Mouse (Mus musculus) embryonic facial prominence, embryonic 12.5 days (tissue): ENCODE results near the gene Zfp146. TPM values are rescaled to one million over a fixed set of nuclear protein-coding genes. Genes with fewer than 3 reads are reported as not detected.
A peak's percentile ranks its signal among the peaks of the same experiment; 100 is the strongest.
"Not testable (repeated sequence)": the region's sequence is repeated elsewhere in the genome, so short reads cannot be mapped to it uniquely, and the experiment has no call there.

Source experiments
- ATAC-seq: fragments of 200-750 bp; cut with Nextera tagmentation; 2 replicates; pipeline ENCODE4 v1.8.0; 2017; ENCODE audit not compliant: insufficient number of reproducible peaks, insufficient read depth, low FRiP score, low TSS enrichment
- H3K27ac ChIP-seq: fragments of 300-500 bp; sonication (generic); 2 replicates; pipeline ENCODE4 v1.5.1; 2016; ENCODE audit warnings: mild to moderate bottlenecking
- H3K27me3 ChIP-seq: fragments of 300-500 bp; sonication (generic); 2 replicates; pipeline ENCODE4 v1.6.1; 2016; ENCODE audit warnings: mild to moderate bottlenecking, moderate library complexity
- H3K36me3 ChIP-seq: fragments of 300-500 bp; sonication (generic); 2 replicates; pipeline ENCODE4 v1.6.1; 2016; ENCODE audit warnings: mild to moderate bottlenecking
- H3K4me1 ChIP-seq: fragments of 300-500 bp; sonication (generic); 2 replicates; pipeline ENCODE4 v1.6.1; 2016
- H3K4me2 ChIP-seq: fragments of 300-500 bp; sonication (generic); replicated peaks from 2 replicates; pipeline ENCODE4 v1.6.1; 2016; ENCODE audit warnings: mild to moderate bottlenecking, moderate library complexity
- H3K4me3 ChIP-seq: fragments of 300-500 bp; sonication (generic); 2 replicates; pipeline ENCODE4 v1.5.1; 2016; ENCODE audit warnings: mild to moderate bottlenecking
- H3K9ac ChIP-seq: fragments of 300-500 bp; sonication (generic); 2 replicates; pipeline ENCODE4 v1.6.1; 2016; ENCODE audit warnings: mild to moderate bottlenecking, moderate library complexity
- H3K9me3 ChIP-seq: fragments of 300-500 bp; sonication (generic); 2 replicates; pipeline ENCODE4 v1.6.1; 2016; ENCODE audit warnings: mild to moderate bottlenecking, moderate library complexity
- WGBS: fragments of 180-500 bp; shearing (Covaris S2); methylation state at CpG from one replicate; pipeline ENCODE4 v1.1.7; 2016; 5-methylcytosine and 5-hydroxymethylcytosine counted together
- polyA plus RNA-seq: library from polyadenylated mRNA; unstranded; fragments of >200 nt; fragmentation: Nextera tagmentation; extraction: Ambion mirVana; gene quantifications from 2 replicates; pipeline ENCODE4 v1.2.1, GENCODE M21; 2016

Gene Zfp146
- polyA plus RNA-seq, 1 experiment from 2014 or later, result 20.6 TPM

DNA sequence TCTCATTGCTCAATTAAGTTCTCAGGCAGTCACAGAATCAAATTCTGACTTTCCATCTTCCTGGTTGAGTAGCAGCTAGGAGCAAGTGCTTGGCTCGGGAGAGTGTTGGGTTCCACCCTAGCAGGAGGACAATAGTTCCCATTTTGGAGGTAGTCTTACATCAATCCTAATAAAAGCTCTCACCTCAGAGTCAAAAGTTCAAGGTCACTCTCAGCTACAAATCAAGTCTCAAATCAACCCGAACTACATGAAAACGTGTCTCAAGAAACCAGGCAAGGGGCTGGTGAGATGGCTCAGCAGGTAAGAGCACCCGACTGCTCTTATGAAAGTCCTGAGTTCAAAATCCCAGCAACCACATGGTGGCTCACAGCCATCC, 19.6 kb upstream of the Zfp146 start:
- peaks cover 64% of the 10 kb centered on the region for H3K36me3 ChIP-seq
- peaks cover 17% of the 10 kb centered on the region for H3K4me1 ChIP-seq
- no peaks in the 10 kb centered on the region for H3K9me3 ChIP-seq
- no peak overlapping the region for H3K4me2 ChIP-seq
- no peak for ATAC-seq
- no peak overlapping the region for H3K27ac ChIP-seq
- H3K27me3 ChIP-seq, result no peaks in the 10 kb centered on the region
- no peak overlapping the region for H3K9ac ChIP-seq
- H3K4me3 ChIP-seq, result no peak overlapping the region
- WGBS, result 87% methylated on average over 4 of the region's 4 CpGs

DNA sequence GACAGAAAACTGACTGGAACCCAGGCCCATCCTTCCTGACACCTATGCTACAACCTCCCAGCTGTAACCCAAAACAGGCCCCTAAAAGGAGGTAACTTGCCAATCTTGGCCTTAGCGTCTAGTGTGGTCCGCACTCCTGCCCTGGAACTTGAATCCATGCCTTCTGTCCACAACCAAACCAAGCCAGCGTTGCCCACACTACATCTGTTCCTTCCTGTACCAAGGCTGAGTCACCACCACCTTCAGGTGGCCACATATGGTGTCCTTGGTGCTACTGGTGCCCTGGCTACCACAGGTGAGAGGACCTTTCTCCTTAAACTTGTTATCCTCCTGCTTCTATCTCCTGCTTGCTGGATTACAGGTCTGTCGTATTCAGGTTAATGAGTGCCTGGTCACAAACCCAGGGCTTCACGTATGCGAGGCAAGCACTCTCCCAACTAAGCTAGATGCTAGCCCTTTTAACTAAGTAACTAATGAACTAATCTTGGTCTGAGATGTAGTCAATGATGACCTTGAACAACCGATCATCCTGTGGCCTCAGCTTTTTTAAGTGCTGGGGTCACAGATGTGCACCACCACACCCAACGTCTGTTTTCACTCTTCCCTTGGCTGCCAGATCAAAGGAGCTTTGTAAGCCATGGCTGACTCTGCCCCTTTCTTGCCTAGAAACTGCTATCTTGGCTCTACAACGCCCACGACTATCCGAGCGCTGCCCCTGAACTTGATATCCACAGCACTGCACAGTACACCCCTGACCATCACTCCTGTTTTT, 19.0 kb upstream of the Zfp146 start:
- Histone ChIP-seq H3K27ac (no peak overlapping the region), H3K4me2 (no peak overlapping the region), H3K4me1 (peaks cover 20% of the 10 kb centered on the region), H3K9me3 (no peaks in the 10 kb centered on the region), H3K27me3 (no peaks in the 10 kb centered on the region), H3K36me3 (peaks cover 64% of the 10 kb centered on the region), H3K4me3 (no peak overlapping the region), H3K9ac (no peak overlapping the region)
- no peak for ATAC-seq
- 81% methylated on average over 12 of the region's 12 CpGs for WGBS

DNA sequence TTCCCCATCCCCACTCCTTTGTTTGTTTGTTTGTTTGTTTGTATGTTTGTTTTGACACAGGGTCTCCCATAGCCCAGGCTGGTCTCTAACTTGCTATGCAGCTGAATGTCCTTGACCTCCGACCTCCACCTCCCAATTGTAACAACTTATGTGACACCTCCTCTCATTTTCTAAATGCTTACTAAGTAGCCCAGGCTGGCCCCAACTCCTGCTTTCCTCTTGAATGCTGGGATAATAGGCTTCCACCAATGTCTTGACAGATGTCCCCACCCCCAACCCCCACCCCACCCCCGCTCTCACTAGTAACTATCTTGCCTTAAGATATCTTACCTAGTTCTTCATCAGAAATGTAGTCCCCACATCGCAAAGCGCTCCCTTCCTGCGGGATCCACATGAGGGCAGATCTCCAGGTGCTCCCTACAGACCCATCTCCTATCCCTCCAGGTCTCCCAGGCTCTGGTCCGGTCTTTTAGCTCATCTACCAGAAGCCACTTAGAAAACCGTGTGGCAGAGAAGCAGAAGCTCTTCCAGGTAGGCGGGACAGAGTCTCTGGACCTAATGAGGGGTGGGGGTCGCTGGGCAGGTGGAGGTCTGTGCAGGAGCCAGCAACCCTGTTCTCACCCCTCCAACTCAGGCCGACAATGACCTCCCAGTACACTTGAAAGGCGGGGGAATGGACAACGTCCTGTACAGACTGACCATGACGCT, 15.2 kb upstream of the Zfp146 start:
- H3K4me1 ChIP-seq, result peaks cover 9% of the 10 kb centered on the region
- ATAC-seq, result no peak
- no peaks in the 10 kb centered on the region for H3K9me3 ChIP-seq
- WGBS, result 69% methylated on average over 13 of the region's 13 CpGs
- H3K4me3 ChIP-seq, result no peak overlapping the region
- peak overlapping the region; percentile 42; the same call in 1 of the 2 replicates for H3K4me2 ChIP-seq
- H3K36me3 ChIP-seq, result peaks cover 41% of the 10 kb centered on the region
- no peaks in the 10 kb centered on the region for H3K27me3 ChIP-seq
- no peak overlapping the region for H3K9ac ChIP-seq
- H3K27ac ChIP-seq, result no peak overlapping the region

DNA sequence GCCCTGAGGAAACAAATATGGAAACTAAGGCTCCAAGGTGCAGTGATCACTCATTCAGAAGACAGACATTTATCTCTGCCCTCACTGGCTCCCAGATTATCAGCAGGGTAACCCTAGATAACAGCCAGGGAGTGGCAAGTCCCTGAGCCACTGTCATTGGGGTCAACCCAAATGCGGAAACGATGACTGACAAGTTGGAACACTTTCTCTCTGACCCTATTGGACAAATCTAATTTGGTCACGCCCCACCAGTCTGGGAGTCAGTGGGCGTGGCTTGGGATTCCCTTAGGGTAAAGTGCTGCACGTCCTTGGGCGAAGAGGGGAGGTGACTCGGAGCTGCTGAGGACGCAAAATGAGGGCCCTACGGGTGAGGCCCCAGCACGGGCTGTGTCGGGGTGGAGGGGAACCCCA, 14.3 kb upstream of the Zfp146 start, which contains the start of gene Cox7a1:
Gene Cox7a1 (plus strand): TSS at position 266 of the 411 bp plus-strand sequence.
- Histone ChIP-seq H3K4me2 (peak within 1 kb of the TSS; percentile 42), H3K4me3 (no peak within 1 kb of the TSS), H3K27ac (no peak within 1 kb of the TSS), H3K36me3 (peaks cover 37% of the 10 kb centered on the region), H3K27me3 (no peaks in the 10 kb centered on the region), H3K9me3 (no peaks in the 10 kb centered on the region), H3K9ac (no peak within 1 kb of the TSS), H3K4me1 (peaks cover 9% of the 10 kb centered on the region)
- peak; percentile 42; the same call in 1 of the 2 replicates for ATAC-seq
- WGBS, result 1% methylated on average over 11 of the region's 11 CpGs

DNA sequence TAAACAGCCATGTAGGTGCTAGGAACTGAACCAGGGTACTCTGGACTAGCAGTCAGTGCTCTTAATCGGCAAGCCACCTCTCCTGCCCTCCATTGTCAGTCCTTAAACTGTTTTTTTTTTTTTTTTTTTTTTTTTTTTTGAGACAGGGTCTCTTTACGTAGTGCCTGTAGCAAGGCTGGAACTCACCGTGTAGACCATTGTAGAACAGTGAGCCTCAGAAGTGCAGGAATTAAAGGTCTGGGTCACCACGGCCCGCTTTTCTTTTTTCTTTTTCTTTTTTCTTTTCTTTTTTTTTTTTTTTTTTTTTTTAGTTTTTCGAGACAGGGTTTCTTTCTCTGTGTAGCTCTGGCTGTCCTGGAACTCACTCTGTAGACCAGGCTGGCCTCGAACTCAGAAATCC, 13.6 kb upstream of the Zfp146 start:
- WGBS, result 75% methylated on average over 7 of the region's 7 CpGs
- ATAC-seq, H3K27ac ChIP-seq, H3K4me3 ChIP-seq, H3K4me1 ChIP-seq, H3K27me3 ChIP-seq, H3K9ac ChIP-seq, H3K4me2 ChIP-seq, H3K9me3 ChIP-seq: not testable (repeated sequence)
- H3K36me3 ChIP-seq, result peaks cover 37% of the 10 kb centered on the region

DNA sequence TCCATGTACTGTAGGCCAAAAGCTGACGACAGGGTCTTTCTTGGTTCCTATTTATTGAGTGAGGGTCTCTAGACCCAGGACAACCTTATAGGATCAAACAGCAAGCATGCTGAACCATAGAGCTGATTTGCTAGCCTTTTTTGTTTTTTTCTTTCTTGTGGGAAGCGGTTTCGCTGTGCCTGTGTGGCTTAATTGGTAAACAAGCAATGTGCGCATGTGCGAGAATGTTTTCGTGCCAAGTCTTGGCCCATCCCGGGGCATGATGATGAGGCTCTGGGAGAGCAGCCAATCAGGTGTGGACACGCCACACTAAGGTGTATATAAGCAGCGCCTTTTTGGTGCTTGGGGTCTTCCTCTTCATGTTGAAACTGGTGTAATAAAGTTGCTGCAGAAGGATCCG, 12.4 kb upstream of the Zfp146 start:
- not testable (repeated sequence) for H3K9me3 ChIP-seq, H3K4me3 ChIP-seq, H3K4me2 ChIP-seq, H3K27ac ChIP-seq, ATAC-seq, H3K27me3 ChIP-seq, H3K4me1 ChIP-seq, H3K9ac ChIP-seq
- H3K36me3 ChIP-seq, result peaks cover 31% of the 10 kb centered on the region
- 91% methylated on average over 10 of the region's 10 CpGs for WGBS

DNA sequence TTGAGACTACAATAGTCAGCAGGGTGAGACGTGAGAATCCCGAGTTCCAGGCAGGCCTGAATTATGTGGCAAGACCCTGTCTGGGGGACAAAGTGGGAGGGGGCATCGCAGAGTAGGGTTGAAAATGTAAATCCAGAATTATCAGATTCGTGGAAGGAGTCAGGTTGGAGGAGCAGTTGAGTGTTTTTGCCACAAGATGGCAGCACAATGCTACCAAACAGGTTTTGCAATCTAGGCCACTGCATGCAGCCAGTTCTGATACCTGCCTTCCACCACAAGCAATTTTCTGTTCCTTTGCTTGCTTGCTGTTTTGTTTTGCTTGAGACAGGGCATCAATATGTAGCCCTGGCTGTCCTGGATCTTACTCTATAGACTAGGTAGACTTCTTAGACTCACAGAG, 11.8 kb upstream of the Zfp146 start:
- WGBS, result 6% methylated on average over 4 of the region's 4 CpGs
- Histone ChIP-seq H3K9ac (no peak overlapping the region), H3K27ac (no peak overlapping the region), H3K4me3 (no peak overlapping the region), H3K27me3 (no peaks in the 10 kb centered on the region), H3K36me3 (peaks cover 25% of the 10 kb centered on the region), H3K4me1 (peaks cover 9% of the 10 kb centered on the region), H3K9me3 (no peaks in the 10 kb centered on the region), H3K4me2 (no peak overlapping the region)
- ATAC-seq, result no peak

DNA sequence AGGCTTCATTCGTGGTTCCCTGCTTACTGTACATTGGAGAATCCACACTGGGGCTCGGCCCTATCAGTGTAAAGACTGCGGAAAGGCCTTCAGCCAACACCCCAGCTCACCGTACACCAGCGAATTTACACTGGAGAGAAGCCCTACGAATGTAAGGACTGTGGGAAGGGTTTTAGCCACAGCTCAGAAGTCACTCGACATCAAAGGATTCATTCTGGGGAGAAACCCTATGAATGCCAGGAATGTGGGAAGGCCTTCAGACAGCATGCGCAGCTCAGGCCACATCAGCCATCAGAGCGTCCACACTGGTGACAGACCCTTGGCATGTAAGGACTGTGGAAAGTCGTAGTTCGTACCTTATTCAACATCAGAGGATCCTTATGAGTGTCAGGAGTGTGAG, 8.7 kb upstream of the Zfp146 start:
- WGBS, result 82% methylated on average over 11 of the region's 11 CpGs
- H3K4me2 ChIP-seq, result no peak overlapping the region
- no peak overlapping the region for H3K9ac ChIP-seq
- H3K27ac ChIP-seq, result no peak overlapping the region
- ATAC-seq, result no peak
- H3K9me3 ChIP-seq, result no peaks in the 10 kb centered on the region
- H3K27me3 ChIP-seq, result no peaks in the 10 kb centered on the region
- no peaks in the 10 kb centered on the region for H3K4me1 ChIP-seq
- H3K4me3 ChIP-seq, result no peak overlapping the region
- H3K36me3 ChIP-seq, result peaks cover 21% of the 10 kb centered on the region

DNA sequence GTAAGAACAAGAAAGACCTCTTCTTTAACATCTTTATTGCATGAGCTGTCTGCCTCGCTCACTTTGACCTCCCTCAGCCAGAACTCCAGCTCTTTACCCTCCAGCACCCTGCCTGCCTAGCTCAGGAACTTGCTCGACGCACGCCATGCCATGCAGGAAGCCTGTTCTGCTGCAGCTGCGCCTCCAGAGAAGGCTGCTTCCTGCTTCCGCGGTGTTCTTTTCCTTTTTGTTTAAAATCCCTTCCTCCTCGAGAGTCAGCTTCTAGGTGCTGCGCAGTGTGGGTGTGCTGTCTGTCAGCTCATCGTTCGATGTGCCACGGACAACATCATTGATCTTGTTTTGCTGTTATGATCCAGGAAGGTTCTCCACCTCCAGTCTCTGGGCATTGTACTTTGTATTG, 6.9 kb upstream of the Zfp146 start:
- Histone ChIP-seq H3K27ac (no peak overlapping the region), H3K9ac (no peak overlapping the region), H3K4me1 (no peaks in the 10 kb centered on the region), H3K4me3 (no peak overlapping the region), H3K36me3 (peaks cover 21% of the 10 kb centered on the region), H3K27me3 (no peaks in the 10 kb centered on the region), H3K4me2 (no peak overlapping the region), H3K9me3 (no peaks in the 10 kb centered on the region)
- ATAC-seq, result no peak
- WGBS, result 87% methylated on average over 12 of the region's 12 CpGs

DNA sequence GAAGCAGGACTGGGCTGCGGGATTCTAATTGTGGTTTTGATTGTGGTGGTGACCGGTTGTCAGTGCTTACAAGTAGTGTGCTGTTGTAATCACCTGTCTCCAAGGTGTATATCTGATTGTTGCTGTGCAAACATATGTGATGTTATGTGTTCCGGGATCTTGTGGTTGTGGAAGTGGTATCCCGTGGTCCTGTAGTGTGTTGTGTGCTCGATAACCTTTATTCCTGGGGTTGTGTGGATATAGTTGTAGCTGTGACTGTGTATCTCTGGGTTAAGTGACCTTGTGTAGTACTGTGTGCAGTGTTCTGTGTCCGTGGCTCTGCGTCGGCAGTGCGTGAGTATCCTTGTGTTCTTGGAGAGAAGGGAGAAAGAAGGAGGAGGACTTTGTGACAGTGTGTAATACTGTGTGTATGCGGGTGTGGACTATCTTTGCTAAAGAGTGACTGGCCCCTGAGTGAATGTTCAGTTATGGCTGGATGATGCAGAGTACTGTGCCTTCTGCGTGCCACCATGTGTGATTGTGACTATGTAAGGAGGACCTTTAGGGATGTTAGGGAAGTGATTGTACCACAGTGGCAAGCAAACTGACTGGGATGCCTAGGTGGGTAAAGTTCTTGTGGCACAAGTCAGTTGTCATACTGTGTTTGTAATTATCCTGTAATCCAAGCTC, 867 bp upstream of the Zfp146 start:
- Histone ChIP-seq H3K4me1 (peaks cover 7% of the 10 kb centered on the region), H3K4me2 (peak overlapping the region; percentile 74), H3K9me3 (peaks cover 18% of the 10 kb centered on the region), H3K9ac (peak overlapping the region; percentile 80), H3K36me3 (peaks cover 19% of the 10 kb centered on the region), H3K4me3 (peak overlapping the region; percentile 69), H3K27ac (peak overlapping the region; percentile 63; the same call in 1 of the 2 replicates), H3K27me3 (no peaks in the 10 kb centered on the region)
- 26% methylated on average over 11 of the region's 11 CpGs for WGBS
- no peak for ATAC-seq

DNA sequence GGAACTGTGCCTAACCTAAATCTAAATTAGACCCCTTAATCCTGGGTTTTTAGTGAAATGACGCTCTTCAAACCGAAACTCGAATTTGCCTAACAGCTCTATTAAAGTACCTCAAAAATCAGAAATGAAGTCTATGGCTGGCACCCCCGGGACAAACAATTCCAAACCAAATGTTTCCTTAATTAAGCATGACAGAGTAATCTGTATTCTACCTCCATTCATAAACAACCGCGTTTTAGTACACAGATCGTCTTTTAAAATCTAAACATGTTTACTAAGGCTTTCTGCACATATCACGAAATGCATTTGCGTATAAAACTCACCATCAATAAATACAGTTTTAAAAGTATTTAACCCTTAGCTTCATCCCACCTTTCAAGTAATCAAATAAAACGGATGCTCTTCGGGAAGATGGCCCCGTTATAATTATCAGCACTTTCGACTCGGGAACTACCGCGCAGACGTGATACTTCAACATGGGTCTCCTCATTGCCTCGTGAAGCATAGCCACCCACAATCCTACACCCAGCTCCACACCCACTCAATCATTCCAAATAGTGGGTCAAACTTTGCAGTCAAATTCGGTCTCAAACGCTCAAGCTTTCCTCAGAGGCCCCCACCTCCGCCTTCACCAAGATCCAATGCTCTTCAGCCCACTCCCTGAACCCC, 502 bp downstream of the Zfp146 start:
- H3K4me2 ChIP-seq, result peak overlapping the region; percentile 74
- H3K36me3 ChIP-seq, result peaks cover 31% of the 10 kb centered on the region
- no peaks in the 10 kb centered on the region for H3K27me3 ChIP-seq
- no peak; the same call in 1 of the 2 replicates for ATAC-seq
- H3K9me3 ChIP-seq, result peaks cover 30% of the 10 kb centered on the region
- H3K27ac ChIP-seq, result peak overlapping the region; percentile 92
- 2% methylated on average over 21 of the region's 21 CpGs for WGBS
- H3K4me3 ChIP-seq, result peak overlapping the region; percentile 69
- peak overlapping the region; percentile 80 for H3K9ac ChIP-seq
- H3K4me1 ChIP-seq, result peaks cover 7% of the 10 kb centered on the region
